Mouse (Mus musculus): ENCODE measurements around the gene Plk3.

- TF ChIP-seq ZC3H11A (IDR thresholded peaks at IDR 0.05; ENCODE audit: borderline replicate concordance, low read depth, low read length) (no peak), MAFK (IDR thresholded peaks at IDR 0.05; ENCODE audit: insufficient read depth, low read depth, low read length) (no peak), HCFC1 (IDR thresholded peaks at IDR 0.05; ENCODE audit: borderline replicate concordance, insufficient read depth, low read length) (no peak)
Observed at GRCm38 (mm10) chr4:117113237-117113636, 20.5 kb downstream of the Plk3 start.
